Mouse (Mus musculus): ENCODE data around the gene Adprhl1. TPM values are rescaled to one million over a fixed set of nuclear protein-coding genes. Genes with fewer than 3 reads are reported as not detected.

Adprhl1 gene
- polyA plus RNA-seq (2021; fragmentation: Nextera tagmentation), result 0.39 and 0.49 TPM in 2 replicates
- long read RNA-seq, experiment 1, result 0 reads
- long read RNA-seq, experiment 2, result 0 reads

DNA sequence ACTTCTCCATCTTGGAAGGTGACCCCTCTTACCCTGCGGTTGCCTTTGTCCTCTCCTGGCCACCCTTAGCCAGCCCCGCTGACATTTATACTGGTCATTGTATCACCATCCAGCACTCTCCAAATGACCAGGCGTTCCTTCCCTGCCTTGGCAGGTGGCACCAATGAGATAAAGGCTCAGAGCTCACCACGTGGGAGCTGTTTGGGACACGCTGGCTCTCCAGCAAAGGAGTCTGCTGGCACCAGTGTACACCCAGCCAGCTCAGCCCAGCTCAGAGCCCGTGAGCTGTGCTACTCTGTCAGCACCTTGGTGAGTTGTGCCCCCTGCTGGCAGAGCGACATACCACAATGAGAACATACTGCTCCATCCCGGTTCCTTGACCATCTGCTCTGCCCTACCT is at the start of gene Adprhl1:
Gene Adprhl1, minus strand, starts transcription at position 144 of the 400 bp plus-strand sequence.

DNA sequence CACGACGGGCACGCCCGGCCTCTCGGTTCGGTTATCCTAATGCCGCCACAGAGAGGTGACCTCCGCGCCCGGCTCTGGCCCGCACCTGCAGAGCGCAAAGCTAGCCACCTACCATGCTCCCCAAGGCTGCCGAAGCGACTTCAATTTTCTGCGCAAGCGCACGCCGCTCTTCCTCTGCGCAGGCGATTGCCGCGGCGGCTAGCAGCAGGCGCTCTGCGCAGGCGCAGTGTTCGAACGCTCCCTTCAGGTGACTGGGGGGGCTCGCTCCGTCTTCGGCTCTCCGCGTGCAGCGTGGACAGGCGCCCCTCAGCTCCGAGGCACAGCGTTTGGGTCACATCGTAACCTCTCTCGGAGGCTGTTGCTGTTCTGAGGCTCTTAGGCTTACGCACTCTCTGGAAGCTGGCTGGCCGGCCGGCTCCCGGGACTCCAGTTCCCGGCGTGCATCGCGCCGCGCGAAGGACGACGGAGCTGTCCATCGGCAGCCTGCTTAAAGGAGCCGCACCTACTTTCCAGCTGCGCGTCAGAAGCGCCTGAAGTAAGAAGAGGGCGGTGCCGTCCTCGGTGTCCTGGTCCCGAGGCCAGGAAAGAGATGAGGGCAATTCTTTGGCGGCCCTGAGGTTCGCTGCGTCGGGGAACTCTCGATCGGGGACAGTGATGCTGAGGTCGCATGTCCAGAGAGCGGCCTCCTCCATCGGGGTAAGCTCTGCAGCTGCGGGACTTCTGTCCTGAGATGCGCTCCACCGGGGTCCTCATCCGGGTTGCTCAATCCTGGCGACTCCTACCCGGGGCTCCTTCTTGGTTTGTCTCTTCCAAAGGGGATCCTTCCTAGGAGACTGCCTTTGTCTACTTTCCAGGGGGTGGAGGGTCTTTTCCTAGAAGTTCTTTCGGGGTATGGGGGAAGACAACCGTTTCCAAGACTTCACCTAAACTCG is 34.0 kb upstream of the Adprhl1 start, which contains the start of the genes Dcun1d2 and Tmco3:
Gene Dcun1d2, minus strand, starts transcription at position 440 of the 932 bp plus-strand sequence.
Gene Tmco3, plus strand, starts transcription at position 499 of the 932 bp plus-strand sequence.

GRCm38 (mm10) chr8:13200301-13201012 is 53.5 kb downstream of the Adprhl1 start, which contains the start of gene Grtp1:
TSS of gene Grtp1 (minus strand) at chr8:13200620.

Other genes with a start within 250 kb of the Adprhl1 start
- gene F7, start 228.1 kb downstream of the Adprhl1 start, polyA plus RNA-seq (2021; fragmentation: Nextera tagmentation), result not detected in 2 replicates
- not detected in 2 replicates for gene F10, start 216.9 kb downstream of the Adprhl1 start, polyA plus RNA-seq (2021; fragmentation: Nextera tagmentation)
- gene Proz, start 193.2 kb downstream of the Adprhl1 start, polyA plus RNA-seq (2021; fragmentation: Nextera tagmentation), result 0.64 and 1.4 TPM in 2 replicates
- 13.7 and 18.3 TPM in 2 replicates for gene Pcid2, start 148.7 kb downstream of the Adprhl1 start, polyA plus RNA-seq (2021; fragmentation: Nextera tagmentation)
- gene Cul4a, start 148.5 kb downstream of the Adprhl1 start, polyA plus RNA-seq (2021; fragmentation: Nextera tagmentation), result 29.1 and 31.5 TPM in 2 replicates
- 67.3 and 368 TPM in 2 replicates for gene Lamp1, start 95.0 kb downstream of the Adprhl1 start, polyA plus RNA-seq (2021; fragmentation: Nextera tagmentation)
- 3.8 and 3.9 TPM in 2 replicates for gene Grtp1, start 53.5 kb downstream of the Adprhl1 start, polyA plus RNA-seq (2021; fragmentation: Nextera tagmentation)
- gene Dcun1d2, start 34.0 kb upstream of the Adprhl1 start, polyA plus RNA-seq (2021; fragmentation: Nextera tagmentation), result 24.7 and 25.8 TPM in 2 replicates
- 21.1 and 36.1 TPM in 2 replicates for gene Tmco3, start 34.0 kb upstream of the Adprhl1 start, polyA plus RNA-seq (2021; fragmentation: Nextera tagmentation)
- 29.3 and 38.2 TPM in 2 replicates for gene Tfdp1, start 84.6 kb upstream of the Adprhl1 start, polyA plus RNA-seq (2021; fragmentation: Nextera tagmentation)
- not detected in 2 replicates for gene Atp4b, start 142.7 kb upstream of the Adprhl1 start, polyA plus RNA-seq (2021; fragmentation: Nextera tagmentation)
- not detected in 2 replicates for gene Grk1, start 150.9 kb upstream of the Adprhl1 start, polyA plus RNA-seq (2021; fragmentation: Nextera tagmentation)
- gene Tmem255b, start 181.0 kb upstream of the Adprhl1 start, polyA plus RNA-seq (2021; fragmentation: Nextera tagmentation), result 4.7 and 4.9 TPM in 2 replicates
- 40.6 and 41.2 TPM in 2 replicates for gene Gas6, start 240.3 kb upstream of the Adprhl1 start, polyA plus RNA-seq (2021; fragmentation: Nextera tagmentation)